Mouse (Mus musculus) heart, embryonic 14.5 days (tissue): ENCODE data around the gene Tmem159. TPM values are rescaled to one million over a fixed set of nuclear protein-coding genes. Genes with fewer than 3 reads are reported as not detected.

ENCODE experiments used
- ATAC-seq: fragments of 200-750 bp; cut with Nextera tagmentation; 2 replicates; pipeline ENCODE4 v1.8.0; 2017; ENCODE audit warnings: low read depth, moderate TSS enrichment; ENCODE audit not compliant: insufficient number of reproducible peaks, insufficient read depth, low FRiP score
- H3K27ac ChIP-seq, 2 experiments: fragments of 200-500 bp in 1 of 2; fragments of 300-500 bp in 1 of 2; sonication (generic) in 1 of 2; replicated peaks in 1 of 2; 2 replicates each; pipeline ENCODE4 v1.5.1; 2012 to 2014; ENCODE audit warnings: low read depth in 2 of 2, low read length in 2 of 2, control low read depth in 1 of 2, mild to moderate bottlenecking in 1 of 2, mixed read lengths in 1 of 2; ENCODE audit not compliant: control insufficient read depth in 1 of 2, insufficient read depth in 1 of 2
- H3K27me3 ChIP-seq: fragments of 300-500 bp; sonication (generic); 2 replicates; pipeline ENCODE4 v1.6.1; 2014; ENCODE audit warnings: mild to moderate bottlenecking, low read length, control low read depth; ENCODE audit not compliant: control insufficient read depth, insufficient read depth
- H3K36me3 ChIP-seq: fragments of 300-500 bp; sonication (generic); 2 replicates; pipeline ENCODE4 v1.6.1; 2014; ENCODE audit warnings: mild to moderate bottlenecking, control low read depth, low read length, mixed read lengths; ENCODE audit not compliant: control insufficient read depth, insufficient read depth
- H3K4me1 ChIP-seq, 2 experiments: fragments of 200-500 bp in 1 of 2; fragments of 300-500 bp in 1 of 2; sonication (generic) in 1 of 2; 2 replicates each; pipeline ENCODE4 v1.6.1; 2012 to 2014; ENCODE audit warnings: low read length in 2 of 2, control low read depth in 1 of 2, mixed read lengths in 1 of 2; ENCODE audit not compliant: control insufficient read depth in 2 of 2, insufficient read depth in 2 of 2
- H3K4me2 ChIP-seq: fragments of 300-500 bp; sonication (generic); 2 replicates; pipeline ENCODE4 v1.6.1; 2014; ENCODE audit warnings: mild to moderate bottlenecking, low read length
- H3K4me3 ChIP-seq, 2 experiments: fragments of 200-500 bp in 1 of 2; fragments of 300-500 bp in 1 of 2; sonication (generic) in 1 of 2; 2 replicates each; pipeline ENCODE4 v1.5.1; 2012 to 2014; ENCODE audit warnings: low read length in 2 of 2, mild to moderate bottlenecking in 2 of 2, control low read depth in 1 of 2, low read depth in 1 of 2, moderate library complexity in 1 of 2; ENCODE audit not compliant: control insufficient read depth in 1 of 2, insufficient read depth in 1 of 2
- H3K9ac ChIP-seq: fragments of 300-500 bp; sonication (generic); 2 replicates; pipeline ENCODE4 v1.6.1; 2014; ENCODE audit warnings: mild to moderate bottlenecking, low read length
- H3K9me3 ChIP-seq: fragments of 300-500 bp; sonication (generic); 2 replicates; pipeline ENCODE4 v1.6.1; 2016; ENCODE audit warnings: low read length, control low read depth; ENCODE audit not compliant: control insufficient read depth
- WGBS: fragments of 180-500 bp; shearing (Covaris S2); extraction: QIAGEN DNeasy Blood & Tissue Kit; methylation state at CpG from one replicate; pipeline ENCODE4 v1.1.7; 2014; 5-methylcytosine and 5-hydroxymethylcytosine counted together
- polyA plus RNA-seq: library from polyadenylated mRNA; unstranded; fragments of >200 nt; fragmentation: Nextera tagmentation; extraction: Ambion mirVana; gene quantifications from 2 replicates; pipeline ENCODE4 v1.2.1, GENCODE M21; 2014

The Tmem159 gene
- polyA plus RNA-seq, 1 experiment from 2014 or later: 25.1 TPM

GRCm38 (mm10) chr7:120093033-120093432 lies 9.1 kb upstream of the Tmem159 start:
- Histone ChIP-seq H3K9me3 (no peaks in the 10 kb centered on the region), H3K27ac (no peak overlapping the region), H3K4me2 (no peak overlapping the region), H3K4me1 (peaks cover 3% of the 10 kb centered on the region in 2 experiments; a peak in 2 of 4 replicates), H3K36me3 (no peaks in the 10 kb centered on the region), H3K4me3 (no peak overlapping the region), H3K9ac (no peak overlapping the region), H3K27me3 (no peaks in the 10 kb centered on the region)
- 47% methylated on average over 5 of the region's 5 CpGs for WGBS
- no peak for ATAC-seq

- no peak overlapping the region for H3K4me2 ChIP-seq
- H3K36me3 ChIP-seq: no peaks in the 10 kb centered on the region
- no peak overlapping the region for H3K4me3 ChIP-seq
- no peaks in the 10 kb centered on the region for H3K27me3 ChIP-seq
- no peak overlapping the region for H3K9ac ChIP-seq
- H3K4me1 ChIP-seq: peaks cover 3% of the 10 kb centered on the region in 2 experiments; a peak in 2 of 4 replicates
- no peak overlapping the region for H3K27ac ChIP-seq
- no peaks in the 10 kb centered on the region for H3K9me3 ChIP-seq
- 24% methylated on average over 3 of the region's 3 CpGs for WGBS
- ATAC-seq: no peak
These were observed 7.9 kb upstream of the Tmem159 start for GRCm38 (mm10) chr7:120094216-120094615.

GRCm38 (mm10) chr7:120095180-120095579 lies 7.0 kb upstream of the Tmem159 start, which contains the start of gene Dnah3:
Gene Dnah3, minus strand, starts transcription at chr7:120095280.
- WGBS: 80% methylated on average over 6 of the region's 6 CpGs

GRCm38 (mm10) chr7:120097845-120098244 lies 4.3 kb upstream of the Tmem159 start:
- Histone ChIP-seq H3K27ac (no peak overlapping the region), H3K36me3 (no peaks in the 10 kb centered on the region), H3K4me3 (no peak overlapping the region), H3K9me3 (no peaks in the 10 kb centered on the region), H3K9ac (no peak overlapping the region), H3K27me3 (no peaks in the 10 kb centered on the region), H3K4me1 (peaks cover 4 to 9% of the 10 kb centered on the region in 2 experiments; a peak in 3 of 4 replicates), H3K4me2 (no peak overlapping the region)
- WGBS: 11% methylated on average over 7 of the region's 7 CpGs
- no peak for ATAC-seq

More at GRCm38 (mm10) chr7:120095180-120095579, 7.0 kb upstream of the Tmem159 start, which contains the start of gene Dnah3:
- Histone ChIP-seq H3K4me3 (no peak within 1 kb of the TSS), H3K27ac (no peak within 1 kb of the TSS), H3K4me2 (no peak within 1 kb of the TSS), H3K36me3 (no peaks in the 10 kb centered on the region), H3K9ac (no peak within 1 kb of the TSS), H3K9me3 (no peaks in the 10 kb centered on the region), H3K27me3 (no peaks in the 10 kb centered on the region), H3K4me1 (peaks cover 3% of the 10 kb centered on the region in 2 experiments; a peak in 2 of 4 replicates)
- no peak for ATAC-seq

- H3K9ac ChIP-seq: no peak overlapping the region
- H3K27ac ChIP-seq: no peak overlapping the region
- no peak overlapping the region for H3K4me3 ChIP-seq
- H3K27me3 ChIP-seq: no peaks in the 10 kb centered on the region
- H3K36me3 ChIP-seq: no peaks in the 10 kb centered on the region
- H3K9me3 ChIP-seq: no peaks in the 10 kb centered on the region
- no peak for ATAC-seq
- 25% methylated on average over 9 of the region's 9 CpGs for WGBS
- peaks cover 9 to 12% of the 10 kb centered on the region in 2 experiments for H3K4me1 ChIP-seq
- H3K4me2 ChIP-seq: no peak overlapping the region
These were observed 3.8 kb upstream of the Tmem159 start for GRCm38 (mm10) chr7:120098403-120098802.

- Histone ChIP-seq H3K36me3 (0 out of 2 replicates have a peak, but pooled peaks cover 9% of the 10 kb centered on the region), H3K4me3 (peak overlapping the region; percentile 76 to 94), H3K27me3 (no peaks in the 10 kb centered on the region), H3K4me2 (peak overlapping the region; percentile 99), H3K9ac (peak overlapping the region; percentile 78), H3K9me3 (no peaks in the 10 kb centered on the region), H3K27ac (no peak overlapping the region), H3K4me1 (peaks cover 6 to 23% of the 10 kb centered on the region in 2 experiments)
- ATAC-seq: no peak
- 5% methylated on average over 25 of the region's 25 CpGs for WGBS
These were observed 940 bp downstream of the Tmem159 start for GRCm38 (mm10) chr7:120103019-120103567.

GRCm38 (mm10) chr7:120104975-120105374 lies 2.8 kb downstream of the Tmem159 start:
- WGBS: 60% methylated on average over 3 of the region's 3 CpGs
- ATAC-seq: no peak
- H3K4me3 ChIP-seq: no peak overlapping the region

More at GRCm38 (mm10) chr7:120104975-120105374, 2.8 kb downstream of the Tmem159 start:
- Histone ChIP-seq H3K9me3 (no peaks in the 10 kb centered on the region), H3K4me1 (peaks cover 8 to 28% of the 10 kb centered on the region in 2 experiments), H3K36me3 (0 out of 2 replicates have a peak, but pooled peaks cover 9% of the 10 kb centered on the region), H3K27me3 (no peaks in the 10 kb centered on the region), H3K27ac (no peak overlapping the region), H3K4me2 (no peak overlapping the region), H3K9ac (no peak overlapping the region)
